Mouse (Mus musculus) frontal cortex, adult 2 months (tissue): ENCODE results near the gene Igsf3. TPM values are rescaled to one million over a fixed set of nuclear protein-coding genes. Genes with fewer than 3 reads are reported as not detected.
A peak's percentile ranks its signal among the peaks of the same experiment; 100 is the strongest.

Source experiments
- DNase-seq, 2 experiments: peaks; one replicate each; pipeline ENCODE4 v3.0.0; 2022; ENCODE audit warnings: low spot score in 1 of 2; ENCODE audit errors: extremely low spot score in 1 of 2
- polyA plus RNA-seq: library from polyadenylated mRNA; depleted of rRNA; stranded (reverse); fragments of >200 nt; gene quantifications from 2 replicates; pipeline ENCODE4 v1.2.3, GENCODE M21; 2012; rRNA removed

Gene Igsf3
- polyA plus RNA-seq, 1 experiment: 13.4 TPM

DNA sequence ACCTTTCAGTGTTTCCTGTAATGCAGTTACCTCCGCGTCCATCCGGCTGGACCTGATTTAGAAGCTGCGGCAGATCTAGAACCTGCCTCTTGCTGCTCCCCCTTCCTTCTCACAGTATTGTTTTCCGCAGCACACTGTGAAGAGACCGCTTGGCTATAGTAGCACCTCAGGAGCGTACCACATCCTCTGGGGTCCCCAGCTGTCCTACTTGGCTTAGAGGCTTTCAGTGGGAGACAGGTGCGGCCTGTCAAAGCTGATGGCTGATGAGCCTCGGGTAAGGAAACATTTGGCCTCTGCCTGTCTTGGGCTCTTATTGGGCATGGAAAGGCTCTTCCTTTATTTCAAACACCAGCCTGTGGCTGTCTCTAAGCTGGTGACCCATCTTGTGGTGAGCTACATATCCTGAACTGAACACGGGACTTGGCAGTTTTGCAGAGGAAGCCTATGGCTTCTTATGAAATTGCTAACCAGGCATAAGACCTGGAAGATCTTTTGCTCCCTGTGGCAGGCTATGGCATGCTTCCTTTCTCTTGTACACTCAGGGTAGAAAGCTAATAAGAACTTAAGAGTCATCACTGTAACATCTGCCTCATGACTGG, 120.6 kb downstream of the Igsf3 start:
- DNase-seq: no peak

DNA sequence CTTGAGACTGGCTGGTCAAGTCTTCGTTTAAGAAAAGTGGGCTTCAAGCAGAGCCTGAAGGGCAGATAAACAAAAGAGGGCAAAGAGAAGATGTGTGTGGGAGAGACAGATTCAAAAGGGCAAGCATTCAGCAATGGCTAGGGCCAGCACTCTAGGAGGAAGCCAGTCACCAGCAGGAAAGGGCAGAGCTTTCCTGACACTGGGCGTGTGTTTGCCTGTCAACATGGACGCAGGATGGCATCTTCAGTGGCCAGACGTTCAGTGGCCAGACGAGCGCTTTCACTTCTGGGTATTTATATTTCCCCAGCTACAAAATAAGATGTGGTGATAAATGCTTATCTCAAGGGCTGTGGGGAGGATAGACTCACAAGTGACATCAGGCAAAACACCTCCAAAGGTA, 123.0 kb downstream of the Igsf3 start:
- no peak for DNase-seq

DNA sequence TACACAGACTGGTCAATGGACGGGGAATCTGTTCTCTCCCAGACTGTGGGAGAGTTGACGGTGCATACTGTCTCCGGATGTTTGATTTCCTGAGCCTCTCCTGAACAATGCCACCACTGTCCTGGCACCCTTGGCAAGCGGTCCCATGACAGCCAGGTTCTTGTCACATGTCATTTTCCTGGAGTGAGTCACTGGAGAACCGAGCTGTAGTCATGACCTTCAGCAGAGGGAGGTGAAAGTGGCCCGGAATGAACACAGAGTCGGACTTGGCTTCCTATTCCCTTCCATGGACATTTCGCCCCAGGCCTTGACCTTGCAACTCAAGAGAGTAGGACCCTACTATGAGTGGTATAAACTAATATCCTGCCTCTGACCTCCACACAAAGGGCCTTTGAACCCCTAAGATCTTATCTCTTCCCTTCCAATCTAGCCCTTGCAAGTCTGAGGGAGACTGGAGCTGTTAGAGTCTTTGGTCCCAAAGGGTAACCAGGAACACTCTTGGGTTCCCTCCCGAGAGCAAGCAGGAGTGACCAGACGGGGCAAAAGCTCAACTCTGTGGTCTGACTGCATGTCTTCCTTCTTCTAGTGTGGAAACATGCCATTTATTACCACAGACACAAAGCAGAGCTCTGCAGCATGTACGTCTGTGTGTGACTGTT, 123.6 kb downstream of the Igsf3 start:
- no peak for DNase-seq

DNA sequence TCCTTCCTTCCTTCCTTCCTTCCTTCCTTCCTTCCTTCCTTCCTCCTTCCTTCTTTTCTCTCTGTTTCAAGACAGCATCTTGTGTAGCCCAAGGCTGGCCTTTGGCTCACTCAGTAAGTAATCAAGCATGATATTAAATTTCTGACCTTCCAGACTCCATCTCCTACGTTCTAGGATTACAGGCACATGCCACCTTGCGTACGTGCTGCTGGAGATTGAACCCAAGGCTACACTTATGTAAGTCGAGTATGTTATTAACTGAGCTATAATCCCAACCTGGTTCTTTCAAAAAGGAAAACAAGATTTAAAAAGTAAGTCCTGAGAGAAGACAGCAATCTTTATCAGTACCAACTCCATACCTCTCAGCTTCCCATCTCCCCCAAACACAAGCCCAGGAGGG, 124.7 kb downstream of the Igsf3 start:
- no peak for DNase-seq

DNA sequence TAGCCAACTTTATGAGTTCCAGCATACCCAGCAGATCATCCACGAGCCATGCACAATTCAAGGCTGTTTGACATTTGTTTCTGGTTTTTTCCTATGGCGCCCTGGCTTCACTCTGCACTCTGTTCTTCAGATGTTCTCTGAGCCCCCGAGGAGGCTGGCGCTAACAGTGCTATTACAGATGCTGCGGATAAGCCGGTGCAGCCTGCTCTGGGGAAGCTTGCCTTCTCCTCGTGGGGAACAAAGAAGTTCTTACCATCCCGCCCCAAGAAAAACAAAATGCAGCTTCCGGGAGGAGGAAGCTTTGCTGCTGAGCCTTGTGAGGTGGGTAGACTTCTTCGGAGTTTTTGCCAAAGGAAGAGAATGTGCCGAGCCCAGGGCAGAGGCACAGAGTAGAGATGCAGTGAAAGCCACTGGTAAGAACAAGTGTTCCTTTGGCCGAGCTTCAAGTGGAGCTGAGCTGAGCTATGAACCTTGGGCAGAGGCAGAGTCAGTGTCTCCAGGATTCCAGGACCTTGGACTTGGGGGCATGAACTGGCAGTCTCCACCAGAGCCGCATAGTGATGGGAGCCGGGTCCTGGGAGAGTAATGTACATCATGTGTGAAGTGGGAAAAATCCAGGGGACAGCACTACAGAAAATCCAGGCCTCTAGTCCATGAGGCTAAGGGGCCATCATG, 125.3 kb downstream of the Igsf3 start:
- no peak for DNase-seq

DNA sequence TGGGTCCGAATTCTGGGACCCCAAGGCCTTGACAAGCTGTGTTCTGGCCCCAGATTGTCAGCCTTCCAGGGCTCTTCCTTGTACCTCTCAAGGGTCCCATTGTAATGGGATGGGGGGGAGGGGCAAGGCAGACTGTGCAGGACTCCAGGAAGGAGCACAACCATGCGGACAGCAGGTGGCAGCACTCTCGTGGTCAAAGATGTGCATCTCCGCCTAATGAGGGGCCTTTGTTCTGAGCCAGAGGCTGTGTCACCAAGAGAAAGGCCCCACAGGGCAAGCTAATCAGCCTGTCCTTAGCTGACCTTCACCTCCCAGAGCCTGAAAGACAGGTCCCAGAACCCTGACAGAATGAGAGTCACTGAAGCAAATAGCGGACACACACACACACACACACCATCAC, 129.3 kb downstream of the Igsf3 start:
- peak; percentile 65 to 89 for DNase-seq

DNA sequence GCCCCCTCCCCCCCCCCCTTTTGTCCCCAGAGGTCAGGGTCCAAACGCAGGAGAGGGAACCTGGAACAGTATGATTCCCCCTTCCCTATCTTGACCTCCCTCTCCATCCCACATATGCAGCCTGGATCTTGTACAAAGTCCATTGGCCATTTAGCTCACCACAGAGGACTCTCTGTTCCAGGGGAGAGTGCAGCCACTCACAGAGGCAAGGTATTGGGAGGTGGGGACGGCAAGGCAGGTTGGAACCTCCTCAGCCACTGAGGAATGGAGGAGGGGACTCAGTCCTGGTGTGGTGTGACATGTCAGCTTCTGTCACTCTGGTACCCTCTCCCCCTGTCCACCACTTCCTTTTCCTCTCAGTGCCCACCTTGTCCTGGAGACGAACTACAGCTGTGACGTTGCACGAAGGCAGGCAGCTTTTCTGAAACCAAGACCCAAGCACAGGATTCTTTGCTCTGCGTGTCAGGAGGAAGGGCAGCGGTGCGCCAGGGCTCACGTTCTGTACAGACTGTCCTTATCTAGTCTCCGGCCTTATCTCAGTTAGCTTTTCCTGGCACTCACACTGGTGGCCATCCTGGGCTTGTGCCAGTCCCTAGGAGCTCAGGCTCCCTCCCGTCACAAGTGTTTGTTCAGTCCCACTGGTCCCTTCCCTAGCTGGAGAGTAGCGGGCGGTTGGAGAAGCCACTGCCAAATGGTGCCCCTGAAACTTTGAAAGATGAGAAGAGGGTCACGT, 130.3 kb downstream of the Igsf3 start:
- DNase-seq: no peak

DNA sequence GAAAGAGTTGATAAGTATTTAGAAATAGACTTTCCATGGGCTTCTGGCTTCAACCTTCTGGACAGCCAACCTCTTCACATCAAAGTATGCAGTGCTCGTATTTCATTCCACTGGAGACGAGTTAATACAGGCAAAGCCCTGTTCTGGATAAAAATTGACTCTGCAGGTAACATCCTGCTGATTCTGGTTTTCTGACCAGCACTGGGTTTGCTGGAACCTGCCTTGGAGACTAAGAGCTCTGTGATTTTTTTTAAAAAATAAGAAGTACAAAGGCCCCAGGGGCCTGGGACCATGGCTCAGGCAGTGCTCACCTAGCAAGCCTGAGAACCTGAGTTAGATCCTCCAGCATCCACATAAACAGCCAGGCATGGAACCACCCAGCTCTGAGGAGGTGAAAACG, 130.9 kb downstream of the Igsf3 start:
- no peak for DNase-seq

DNA sequence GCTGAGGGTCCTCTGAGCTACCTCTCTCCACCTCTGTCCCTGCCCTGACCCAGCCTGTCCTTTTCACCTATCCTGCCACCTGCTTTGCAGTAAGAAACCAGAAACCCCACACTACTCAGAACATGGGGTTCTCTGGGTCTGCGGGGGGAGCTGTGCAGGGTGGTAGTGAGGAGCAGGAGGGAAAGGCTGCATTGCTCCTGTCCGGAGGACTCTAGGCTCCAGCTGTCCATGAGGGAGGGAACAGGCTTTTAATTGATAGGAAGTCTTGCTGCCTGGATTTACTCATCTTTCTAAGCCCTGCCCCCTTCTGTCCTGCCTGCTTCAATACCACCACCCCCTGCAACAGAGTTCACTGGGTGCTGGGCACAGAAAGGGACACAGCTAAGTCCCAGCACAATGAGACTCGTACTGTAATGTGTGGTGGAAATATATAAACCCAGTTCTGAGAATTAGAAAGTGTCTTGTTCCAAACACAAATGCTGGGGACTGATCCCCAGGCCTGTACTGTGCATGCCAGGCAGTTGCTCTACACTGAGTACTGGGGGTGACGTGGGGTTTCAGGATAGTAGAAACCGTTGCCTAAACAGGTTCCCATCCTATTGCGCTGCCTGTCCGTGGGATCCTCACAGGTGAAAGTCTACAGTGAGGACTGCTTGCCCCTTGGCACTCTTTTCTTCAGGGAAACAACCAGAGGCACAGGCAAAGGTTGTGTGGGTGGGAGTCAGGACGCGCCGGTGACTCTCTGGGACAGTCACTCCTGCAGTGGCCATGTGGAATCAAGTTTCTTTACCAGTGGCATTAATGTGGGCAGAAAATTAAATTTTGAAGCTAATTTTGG, 133.0 kb downstream of the Igsf3 start:
- DNase-seq: no peak

DNA sequence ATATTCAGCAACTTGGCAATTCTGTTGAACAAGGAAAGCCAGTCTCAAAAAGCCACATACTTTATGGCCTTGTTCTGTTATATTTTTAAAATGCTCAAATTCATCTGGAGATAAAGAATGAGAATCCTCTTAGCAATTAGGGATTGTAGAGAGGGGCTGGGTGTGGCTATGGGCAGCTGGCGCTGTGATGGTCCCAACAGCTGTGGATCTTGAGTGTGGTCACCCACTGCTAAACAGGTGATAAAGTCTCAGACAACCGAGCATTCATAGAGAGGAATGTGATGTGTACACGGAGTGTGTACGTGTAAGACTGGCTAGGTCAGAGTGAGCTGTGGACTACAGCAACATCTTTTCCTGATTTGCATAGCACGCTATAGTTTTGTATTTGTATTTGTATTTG, 133.7 kb downstream of the Igsf3 start:
- no peak for DNase-seq

Other genes starting within 250 kb of the Igsf3 start
- 0.11 and 0.14 TPM in 2 replicates for gene Cd2, start 89.1 kb upstream of the Igsf3 start, polyA plus RNA-seq
- gene Atp1a1, start 227.6 kb downstream of the Igsf3 start, polyA plus RNA-seq: 503 and 558 TPM in 2 replicates